Mouse (Mus musculus) liver, adult 2 months (tissue): Measurements from ENCODE around the gene Gm13057.

Experiments
- CTCF ChIP-seq: fragments of 200-500 bp; IDR thresholded peaks from 2 replicates; pipeline ENCODE4 v1.5.1; 2011; ENCODE audit warnings: low read depth, low read length, control low read depth
- POLR2A ChIP-seq: fragments of 200-500 bp; IDR thresholded peaks from 2 replicates; pipeline ENCODE4 v1.6.1; 2011; ENCODE audit warnings: low read length, control low read depth; ENCODE audit not compliant: insufficient read depth; ENCODE audit errors: extremely low read depth

DNA sequence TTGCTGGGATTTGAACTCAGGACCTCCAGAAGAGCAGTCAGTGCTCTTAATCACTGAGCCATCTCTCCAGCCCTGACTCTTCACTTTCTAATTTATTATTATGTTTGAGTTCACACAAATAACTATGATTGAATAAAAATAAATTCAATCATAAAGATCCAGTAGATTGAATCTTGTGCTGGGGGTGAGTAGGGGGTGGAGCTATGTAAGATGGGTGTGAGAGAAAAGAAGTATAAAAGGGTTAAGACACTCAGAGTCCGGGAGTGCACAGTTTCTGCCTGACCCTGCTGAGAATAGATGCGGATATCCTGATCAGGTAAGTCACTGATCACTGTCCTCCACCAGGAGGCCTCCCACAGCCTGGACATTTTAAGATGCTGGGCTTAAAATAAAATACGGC lies 40.5 kb upstream of the Gm13057 start, which contains the start of gene Gm13043:
- TF ChIP-seq CTCF (no peak), POLR2A (no peak)
